Mouse (Mus musculus) ovary, postnatal 14 days (tissue): Measurements from ENCODE around the gene St8sia1.

ENCODE experiments used
- DNase-seq: peaks from one replicate; pipeline ENCODE4 v3.0.0; 2022; ENCODE audit warnings: low spot score

St8sia1 gene

GRCm38 (mm10) chr6:142979665-142980660, 15.7 kb upstream of the St8sia1 start:
- no peak for DNase-seq

DNA sequence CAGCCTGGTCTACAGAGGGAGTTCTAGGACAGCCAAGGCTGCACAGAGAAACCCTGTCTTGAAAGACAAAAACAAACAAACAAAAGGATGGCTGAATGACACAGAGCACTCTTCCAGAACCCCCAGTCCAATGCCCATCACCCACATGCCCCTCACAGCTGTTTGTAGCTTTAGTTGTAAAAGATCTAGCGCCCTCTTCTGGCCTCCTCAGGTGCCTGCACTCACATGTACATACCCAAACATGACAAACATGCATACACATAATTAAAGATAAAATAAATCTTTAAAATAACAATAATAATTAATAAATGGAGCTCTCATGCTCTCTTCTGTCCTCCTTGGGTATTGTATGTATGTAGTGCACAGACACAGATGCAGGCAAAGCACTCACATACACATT, 13.0 kb upstream of the St8sia1 start:
- DNase-seq = no peak

DNA sequence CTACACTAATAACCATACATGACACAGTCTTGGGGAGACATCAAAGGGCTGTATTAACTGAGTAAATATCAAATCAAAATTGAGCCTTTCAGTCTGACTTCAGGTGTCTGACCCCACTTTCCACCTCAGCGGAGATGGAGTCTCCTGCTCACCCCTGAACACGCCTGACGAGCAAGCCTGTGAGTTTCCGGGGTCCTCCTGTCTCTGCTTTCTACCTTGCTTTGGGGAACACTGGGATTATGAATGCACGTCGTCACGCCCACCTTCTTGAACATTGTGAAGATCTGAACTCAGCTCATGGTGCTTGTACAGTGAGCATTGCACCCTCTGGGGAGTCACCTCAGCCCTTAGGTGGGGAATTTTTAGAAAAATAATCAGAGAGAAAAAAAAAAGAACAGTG, 9.0 kb upstream of the St8sia1 start:
- DNase-seq = no peak

- no peak for DNase-seq
Measured at GRCm38 (mm10) chr6:142972205-142972604, 8.0 kb upstream of the St8sia1 start.

- DNase-seq = no peak
Measured at GRCm38 (mm10) chr6:142967407-142967806, 3.2 kb upstream of the St8sia1 start.

- peak; percentile 50 for DNase-seq
Measured at GRCm38 (mm10) chr6:142964531-142965385, 506 bp upstream of the St8sia1 start.

- DNase-seq = no peak
Measured at GRCm38 (mm10) chr6:142963480-142964075, 674 bp downstream of the St8sia1 start.

DNA sequence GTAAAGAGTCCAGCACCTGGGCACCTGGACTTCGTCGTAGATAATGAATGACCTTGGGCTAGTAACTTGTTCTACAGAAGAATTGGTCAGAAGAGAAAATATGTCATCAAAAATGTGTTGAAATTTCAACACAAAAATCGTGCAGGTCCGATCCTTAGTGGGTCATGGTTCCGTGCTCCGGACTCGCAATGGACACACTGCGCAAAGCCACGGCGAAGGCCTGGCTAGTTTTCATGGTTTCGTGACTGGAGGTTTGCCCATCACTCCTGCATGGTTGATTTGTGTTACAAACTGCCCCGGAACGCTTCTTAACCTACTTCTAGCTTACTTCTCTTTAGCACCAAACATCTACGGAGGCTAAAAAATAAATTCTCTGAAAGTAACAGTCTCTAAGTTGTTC, 1.4 kb downstream of the St8sia1 start:
- no peak for DNase-seq

- no peak for DNase-seq
Measured at GRCm38 (mm10) chr6:142962476-142962875, 1.8 kb downstream of the St8sia1 start.

- no peak for DNase-seq
Measured at GRCm38 (mm10) chr6:142961721-142962455, 2.4 kb downstream of the St8sia1 start.

DNA sequence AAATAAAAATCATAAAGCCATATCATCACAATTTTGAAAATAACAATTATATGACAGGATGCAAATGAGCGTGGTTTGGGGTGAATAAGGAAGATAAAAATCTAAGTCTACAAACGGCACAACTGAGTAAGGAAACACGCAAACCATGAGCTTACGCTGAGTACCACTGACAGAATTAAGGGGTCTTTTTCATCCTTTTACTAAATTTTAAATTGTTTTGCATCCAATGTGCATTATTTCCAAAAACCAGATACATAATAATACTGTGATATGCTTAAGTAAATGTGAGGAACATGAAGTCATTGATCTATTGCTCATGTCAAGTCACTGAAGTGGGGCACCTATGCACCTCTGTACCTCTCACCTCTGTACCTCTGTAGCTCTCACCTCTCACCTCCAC, 7.7 kb downstream of the St8sia1 start:
- DNase-seq = no peak

GRCm38 (mm10) chr6:142955281-142955680, 9.0 kb downstream of the St8sia1 start:
- DNase-seq = no peak

DNA sequence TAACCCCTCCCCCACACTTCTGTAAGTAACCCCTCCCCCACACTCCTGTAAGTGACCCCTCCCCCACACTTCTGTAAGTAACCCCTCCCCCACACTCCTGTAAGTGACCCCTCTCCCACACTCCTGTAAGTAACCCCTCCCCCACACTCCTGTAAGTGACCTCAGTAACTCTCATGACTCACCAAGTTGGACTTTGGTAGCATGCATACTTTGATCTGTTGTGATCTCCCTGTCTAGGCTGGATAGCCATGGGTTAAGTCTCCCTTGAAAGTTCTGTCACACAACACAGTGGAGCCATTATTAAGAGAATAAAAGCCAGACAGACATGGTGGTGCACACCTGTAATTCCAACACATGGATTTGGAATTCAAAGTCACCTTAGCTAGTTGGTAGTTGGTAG, 11.1 kb downstream of the St8sia1 start:
- no peak for DNase-seq

DNA sequence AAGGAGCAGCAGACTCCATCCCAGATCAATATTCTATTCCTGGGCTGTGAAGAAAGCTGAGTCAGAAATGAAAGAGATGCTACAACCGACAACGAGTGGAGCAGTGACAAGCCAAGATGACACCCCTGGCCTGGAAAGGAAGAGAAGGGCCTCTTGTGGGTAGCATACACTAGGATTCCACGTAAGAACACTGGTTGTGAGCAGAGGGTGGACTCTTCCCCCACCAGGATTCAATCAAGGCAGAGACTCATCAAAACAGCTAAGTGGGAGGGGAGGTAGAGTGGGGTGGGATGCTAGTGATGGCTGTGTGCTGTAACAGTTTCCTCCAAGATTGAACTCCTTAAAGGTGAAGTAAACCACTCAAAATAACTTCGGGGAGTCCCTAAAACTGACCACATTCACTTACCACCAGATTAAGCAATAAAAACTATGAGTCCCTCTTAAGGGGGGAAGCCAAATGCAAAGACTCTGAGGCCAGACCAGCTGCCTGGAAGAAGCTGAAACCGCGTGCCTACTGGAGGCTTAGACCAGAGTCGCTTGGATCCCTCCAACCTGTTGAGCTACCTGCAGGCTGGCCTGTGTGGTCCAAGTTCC, 11.8 kb downstream of the St8sia1 start:
- no peak for DNase-seq

GRCm38 (mm10) chr6:142951564-142952308, 12.5 kb downstream of the St8sia1 start:
- DNase-seq = no peak

DNA sequence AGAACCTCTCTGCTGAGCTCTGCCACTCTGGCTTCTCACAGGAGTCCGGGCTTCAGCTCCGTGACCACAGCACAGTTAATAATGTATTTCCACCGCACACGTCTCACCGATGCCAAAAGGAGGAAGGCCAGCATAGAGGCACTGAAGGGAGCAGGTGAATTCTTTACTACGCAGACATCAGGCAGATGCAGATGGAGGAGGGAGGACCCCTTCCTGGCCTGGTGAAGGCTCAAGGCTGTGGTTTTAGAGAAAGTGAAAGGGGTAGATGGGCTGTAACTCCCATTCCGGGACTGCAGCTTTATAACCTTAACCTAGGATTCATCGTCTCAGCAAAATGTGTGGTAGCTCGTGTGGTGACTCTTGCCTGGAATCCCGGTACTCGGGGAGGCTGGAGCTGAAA, 13.9 kb downstream of the St8sia1 start:
- no peak for DNase-seq

GRCm38 (mm10) chr6:142948955-142949357, 15.3 kb downstream of the St8sia1 start:
- DNase-seq = no peak

- no peak for DNase-seq
Measured at GRCm38 (mm10) chr6:142947029-142947428, 17.2 kb downstream of the St8sia1 start.

GRCm38 (mm10) chr6:142946069-142946871, 18.0 kb downstream of the St8sia1 start:
- no peak for DNase-seq

GRCm38 (mm10) chr6:142945461-142945860, 18.8 kb downstream of the St8sia1 start:
- no peak for DNase-seq
